Mouse (Mus musculus): ENCODE measurements around the gene Ddx28.

- TF ChIP-seq CTCF (IDR thresholded peaks at IDR 0.05; ENCODE audit: extremely low read depth, insufficient read depth, insufficient read length, insufficient replicate concordance) (no peak), POLR2A (IDR thresholded peaks at IDR 0.05; ENCODE audit: low read depth, low read length) (no peak)
Observed at GRCm38 (mm10) chr8:106046872-106047559, 35.3 kb upstream of the Ddx28 start.

Measured in spleen, adult 2 months (tissue).